Mouse (Mus musculus) left cerebral cortex, postnatal 36 days (tissue): Measurements from ENCODE around the gene Cip2a. TPM values are rescaled to one million over a fixed set of nuclear protein-coding genes. Genes with fewer than 3 reads are reported as not detected.

ENCODE experiments used
- total RNA-seq, 2 experiments: library from RNA; stranded (reverse); gene quantifications; 2 replicates each; pipeline ENCODE4 v1.2.3; 2021

Gene Cip2a
- total RNA-seq, 2 experiments from 2014 or later, result 2.4 TPM

Other genes starting within 250 kb of the Cip2a start
- gene Trat1, start 222.2 kb upstream of the Cip2a start, total RNA-seq, result under 1 TPM; 0.18 to 0.20 TPM
- not detected for gene Retnlb, start 177.3 kb upstream of the Cip2a start, total RNA-seq
- gene Retnla, start 151.6 kb upstream of the Cip2a start, total RNA-seq, result not detected
- not detected for gene Retnlg, start 121.6 kb upstream of the Cip2a start, total RNA-seq
- gene Dzip3, start within 50 bp of the Cip2a start, total RNA-seq, result 10 to 100 TPM; 69.9 to 81.4 TPM
- under 1 TPM; 0.57 to 0.74 TPM for gene Myh15, start 63.3 kb downstream of the Cip2a start, total RNA-seq